Mouse (Mus musculus) heart, postnatal 14 days (tissue): Measurements from ENCODE around the gene Akap2. TPM values are rescaled to one million over a fixed set of nuclear protein-coding genes. Genes with fewer than 3 reads are reported as not detected.
"Not testable (repeated sequence)": the region's sequence is repeated elsewhere in the genome, so short reads cannot be mapped to it uniquely, and the experiment has no call there.

ENCODE experiments used
- DNase-seq, 2 experiments: peaks; one replicate each; pipeline ENCODE4 v3.0.0; 2021 to 2022
- intact Hi-C: fragments of 180-260 bp; cut with DNase I; formaldehyde crosslinking; loops from one replicate; pipeline ENCODE4 v1.15.1; 2025
- total RNA-seq, 2 experiments: library from RNA; stranded (reverse); gene quantifications; 2 replicates each; pipeline ENCODE4 v1.2.3; 2021

Akap2 gene
- total RNA-seq, 2 experiments from 2014 or later, result 110 to 116 TPM

DNA sequence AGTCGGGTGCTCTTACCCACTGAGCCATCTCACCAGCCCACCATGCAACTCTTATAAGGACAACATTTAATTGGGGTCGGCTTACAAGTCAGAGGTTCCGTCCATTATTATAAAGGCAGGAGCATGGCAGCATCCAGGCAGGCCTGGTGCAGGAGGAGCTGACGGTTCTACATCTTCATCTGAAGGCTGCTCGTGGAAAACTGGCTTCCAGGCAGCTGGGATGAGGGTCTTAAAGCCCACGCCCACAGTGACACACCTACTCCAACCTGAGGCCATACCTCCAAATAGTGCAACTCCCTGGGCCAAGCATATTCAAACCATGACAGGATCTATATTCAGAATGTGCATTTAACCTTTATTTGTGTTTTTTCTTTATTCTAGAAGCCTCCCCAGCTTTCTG is 136.7 kb downstream of the Akap2 start:
- DNase-seq, result no peak
- intact Hi-C loops, result no loop called here

DNA sequence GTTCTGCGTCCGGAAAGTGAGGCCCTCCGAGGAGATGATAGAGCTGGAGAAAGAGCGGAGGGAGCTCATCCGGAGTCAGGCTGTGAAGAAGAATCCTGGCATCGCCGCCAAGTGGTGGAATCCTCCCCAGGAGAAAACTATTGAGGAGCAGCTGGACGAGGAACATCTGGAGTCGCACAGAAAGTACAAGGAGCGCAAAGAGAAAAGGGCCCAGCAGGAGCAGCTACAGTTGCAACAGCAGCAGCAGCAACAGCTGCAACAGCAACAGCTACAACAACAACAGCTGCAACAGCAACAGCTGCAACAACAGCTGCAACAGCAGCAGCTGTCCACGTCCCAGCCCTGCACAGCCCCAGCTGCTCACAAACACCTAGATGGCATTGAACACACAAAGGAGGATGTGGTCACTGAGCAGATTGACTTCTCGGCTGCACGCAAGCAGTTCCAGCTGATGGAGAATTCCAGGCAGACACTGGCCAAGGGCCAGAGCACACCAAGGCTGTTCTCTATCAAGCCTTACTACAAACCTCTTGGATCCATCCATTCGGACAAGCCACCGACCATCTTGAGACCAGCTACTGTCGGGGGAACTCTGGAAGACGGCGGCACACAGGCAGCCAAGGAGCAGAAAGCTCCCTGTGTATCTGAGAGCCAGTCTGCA is 138.0 kb downstream of the Akap2 start:
- intact Hi-C loops, result no loop called here
- DNase-seq, result peak; percentile 56 to 59

DNA sequence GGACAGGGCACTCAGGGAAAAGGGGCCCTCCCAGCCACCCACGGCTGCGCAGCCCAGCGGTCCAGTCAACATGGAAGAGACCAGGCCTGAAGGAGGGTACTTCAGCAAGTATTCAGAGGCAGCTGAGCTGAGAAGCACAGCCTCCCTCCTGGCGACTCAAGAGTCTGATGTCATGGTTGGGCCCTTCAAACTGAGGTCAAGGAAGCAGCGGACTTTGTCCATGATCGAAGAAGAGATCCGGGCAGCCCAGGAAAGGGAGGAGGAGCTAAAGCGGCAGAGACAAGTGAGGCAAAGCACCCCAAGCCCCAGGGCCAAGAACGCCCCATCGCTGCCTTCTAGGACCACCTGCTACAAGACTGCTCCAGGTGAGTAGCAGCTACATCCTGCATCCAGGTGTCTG is 139.2 kb downstream of the Akap2 start:
- no peak for DNase-seq
- intact Hi-C loops, result no loop called here

DNA sequence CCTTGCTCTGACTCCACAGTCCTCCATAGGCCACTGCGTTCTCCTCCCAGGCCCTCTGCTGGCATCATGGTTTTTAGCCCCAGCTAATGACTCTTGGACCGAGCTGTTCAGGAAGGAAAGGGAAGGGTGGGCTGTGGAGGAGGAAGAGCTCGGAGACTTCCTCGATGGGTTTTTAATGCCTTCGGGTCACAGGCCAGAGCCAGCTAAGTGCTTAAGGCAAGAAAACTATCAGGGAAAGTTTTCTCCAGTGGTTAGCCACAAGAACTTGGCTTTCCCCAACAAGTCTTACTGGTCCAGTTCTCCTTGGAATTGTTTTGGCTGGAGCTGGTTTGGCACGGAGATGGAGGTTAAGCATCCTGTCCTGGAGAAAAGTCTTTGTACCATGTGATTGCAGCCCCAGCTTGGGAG is 142.8 kb downstream of the Akap2 start:
- intact Hi-C loops, result loop anchor here (5.0 kb wide), 1 partner anchor 78 kb away; no protein-coding TSS in a partner anchor
- peak; percentile 40 to 43 for DNase-seq

GRCm38 (mm10) chr4:57861166-57861565 is 143.7 kb downstream of the Akap2 start:
- no peak for DNase-seq
- intact Hi-C loops, result loop anchor here (5.0 kb wide), 1 partner anchor 79 kb away; no protein-coding TSS in a partner anchor

DNA sequence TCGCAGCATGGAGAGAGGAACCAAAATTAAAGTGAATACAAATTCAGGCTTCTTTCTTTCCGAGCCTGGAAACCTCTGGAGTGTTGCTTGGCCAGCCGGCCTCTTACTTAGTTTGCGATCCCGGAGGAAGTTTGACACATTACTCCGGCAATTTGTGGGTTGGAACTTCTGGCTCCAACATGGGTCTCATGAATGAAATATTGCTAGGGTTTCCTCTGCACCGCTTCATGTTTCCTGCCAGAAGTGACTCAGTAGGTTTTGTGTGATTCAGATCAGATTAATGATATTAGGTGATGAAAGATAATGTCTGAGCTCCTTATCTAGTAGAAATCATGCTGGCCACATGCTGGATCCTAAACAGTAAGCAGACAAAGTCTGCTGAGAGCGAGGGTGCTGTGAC is 144.4 kb downstream of the Akap2 start:
- intact Hi-C loops, result loop anchor here (5.0 kb wide), 1 partner anchor 80 kb away; no protein-coding TSS in a partner anchor
- DNase-seq, result no peak

- intact Hi-C loops, result loop anchor here (5.0 kb wide), 1 partner anchor 80 kb away; no protein-coding TSS in a partner anchor
These were observed 145.0 kb downstream of the Akap2 start for GRCm38 (mm10) chr4:57862269-57862986.

DNA sequence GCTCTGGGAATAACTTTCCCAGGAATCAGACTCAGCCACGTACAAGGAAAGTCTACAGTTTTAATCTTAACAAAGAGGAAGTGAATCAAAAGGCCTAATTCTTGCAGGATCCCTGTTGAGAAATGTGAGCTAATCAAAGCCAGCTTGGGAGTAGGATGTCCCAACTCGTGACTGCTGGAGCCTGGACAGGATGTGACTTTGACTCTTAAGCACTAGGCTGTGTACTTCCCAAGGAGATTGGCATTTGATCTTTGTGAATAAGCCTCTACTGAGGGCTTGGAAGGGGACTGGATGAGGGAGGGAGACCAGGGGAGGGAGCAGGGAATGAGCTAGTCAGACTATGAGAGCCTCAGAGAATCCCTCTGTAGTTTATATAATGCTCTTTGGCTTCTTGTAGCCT is 148.6 kb downstream of the Akap2 start:
- intact Hi-C loops, result no loop called here
- peak; percentile 43 to 55 for DNase-seq

More at GRCm38 (mm10) chr4:57862269-57862986, 145.0 kb downstream of the Akap2 start:
- no peak for DNase-seq

DNA sequence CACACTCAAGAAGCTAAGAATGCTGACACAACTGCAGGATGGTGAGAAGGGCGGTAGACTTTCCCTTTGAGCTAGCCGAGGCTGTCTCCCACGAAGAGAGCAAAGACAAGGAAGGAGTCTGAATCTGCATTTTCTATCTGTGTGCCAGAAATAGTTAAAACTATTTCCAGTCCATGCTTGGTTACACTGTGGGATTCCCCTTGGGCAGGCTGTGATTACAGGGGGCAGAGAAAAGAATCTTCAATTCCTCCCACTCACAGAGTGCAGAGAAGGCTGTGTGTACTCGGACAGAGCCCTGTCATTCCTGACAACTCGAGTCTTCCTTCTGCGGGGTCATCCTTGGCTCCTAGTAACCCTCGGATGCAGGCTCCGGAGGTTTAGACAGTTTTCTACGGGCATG is 149.5 kb downstream of the Akap2 start:
- intact Hi-C loops, result no loop called here
- DNase-seq, result no peak

GRCm38 (mm10) chr4:57867454-57867853 is 150.0 kb downstream of the Akap2 start:
- intact Hi-C loops, result no loop called here

GRCm38 (mm10) chr4:57879137-57879536 is 161.7 kb downstream of the Akap2 start:
- no peak for DNase-seq
- intact Hi-C loops, result no loop called here

More at GRCm38 (mm10) chr4:57867454-57867853, 150.0 kb downstream of the Akap2 start:
- no peak for DNase-seq

DNA sequence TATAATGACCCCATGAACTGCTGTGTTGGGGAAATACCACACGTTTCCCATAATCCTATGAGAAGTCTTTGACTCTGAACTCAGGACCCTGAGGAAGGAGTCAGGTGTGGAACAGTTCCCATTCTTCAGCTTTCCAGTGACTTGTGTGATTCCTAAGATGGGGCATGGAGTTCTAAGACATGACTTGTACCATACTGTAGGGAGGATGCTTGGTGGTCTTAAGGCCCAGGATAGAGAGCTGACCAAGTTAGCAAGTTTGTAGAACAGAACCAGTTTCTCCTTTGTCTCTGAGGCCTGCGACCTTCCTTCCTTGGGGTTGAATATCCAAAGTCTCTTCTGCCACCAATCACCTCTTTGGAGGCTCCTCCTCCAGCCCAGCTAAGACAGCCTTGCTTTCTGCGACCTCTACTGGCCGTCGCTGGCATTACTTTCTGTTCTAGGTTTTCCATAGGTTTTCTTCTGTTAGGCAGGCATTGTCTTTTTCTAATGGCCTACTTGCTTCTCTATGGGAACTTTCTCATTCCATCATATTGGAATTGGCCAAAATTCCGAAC is 162.4 kb downstream of the Akap2 start:
- DNase-seq, result peak; percentile 83 to 88
- intact Hi-C loops, result loop anchor here (2.0 to 5.0 kb wide), 2 partner anchors 33 to 207 kb away; no protein-coding TSS in a partner anchor

GRCm38 (mm10) chr4:57883520-57884421 is 166.3 kb downstream of the Akap2 start:
- DNase-seq, result peak in 1 of 2 experiments; percentile 55
- intact Hi-C loops, result loop anchor here (5.0 kb wide), 1 partner anchor 36 kb away; no protein-coding TSS in a partner anchor

DNA sequence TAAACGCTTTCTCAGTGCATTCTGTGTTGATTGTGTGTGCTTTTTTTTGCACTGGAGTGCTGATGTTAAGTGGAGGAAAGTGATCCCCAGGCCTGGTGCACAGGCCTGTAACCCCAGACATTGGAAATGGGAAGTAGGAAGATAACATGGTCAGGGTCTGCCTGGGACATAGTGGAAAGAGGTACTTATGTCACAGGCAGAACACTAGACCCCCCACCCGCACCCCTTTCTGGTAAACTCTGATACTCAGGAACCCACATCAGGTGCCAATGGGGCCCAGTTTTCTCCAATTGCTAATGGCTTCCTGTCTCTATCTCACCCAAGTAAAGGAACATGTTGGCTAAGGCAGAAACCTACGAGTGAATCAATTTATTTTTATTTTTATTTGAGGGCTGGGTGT is 167.1 kb downstream of the Akap2 start:
- intact Hi-C loops, result loop anchor here (5.0 kb wide), 1 partner anchor 37 kb away; no protein-coding TSS in a partner anchor
- DNase-seq, result no peak

DNA sequence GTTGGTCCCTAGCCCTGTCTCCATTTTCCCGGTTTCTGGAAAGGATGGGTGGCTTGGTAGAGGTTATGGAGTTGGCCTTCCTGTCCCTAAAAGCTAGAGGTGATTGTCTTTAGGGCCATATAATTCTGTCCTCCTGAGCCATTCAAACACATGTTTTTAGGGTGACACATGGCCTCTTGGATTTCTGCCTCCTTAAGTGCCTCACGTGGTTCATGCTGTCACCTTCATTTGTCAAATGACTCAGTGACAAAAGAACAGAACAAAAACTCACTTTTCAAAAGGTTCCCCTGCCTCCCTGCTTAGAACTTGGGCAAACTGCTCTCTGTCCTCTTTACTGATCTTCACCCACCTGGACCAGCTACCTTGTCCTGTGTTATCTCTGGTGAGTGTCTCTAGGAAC is 167.7 kb downstream of the Akap2 start:
- intact Hi-C loops, result no loop called here
- DNase-seq, result no peak

GRCm38 (mm10) chr4:57886066-57886887 is 168.8 kb downstream of the Akap2 start:
- intact Hi-C loops, result no loop called here
- DNase-seq, result peak; percentile 48 to 52

- intact Hi-C loops, result no loop called here
- DNase-seq, result no peak
These were observed 169.4 kb downstream of the Akap2 start for GRCm38 (mm10) chr4:57886888-57887230.

DNA sequence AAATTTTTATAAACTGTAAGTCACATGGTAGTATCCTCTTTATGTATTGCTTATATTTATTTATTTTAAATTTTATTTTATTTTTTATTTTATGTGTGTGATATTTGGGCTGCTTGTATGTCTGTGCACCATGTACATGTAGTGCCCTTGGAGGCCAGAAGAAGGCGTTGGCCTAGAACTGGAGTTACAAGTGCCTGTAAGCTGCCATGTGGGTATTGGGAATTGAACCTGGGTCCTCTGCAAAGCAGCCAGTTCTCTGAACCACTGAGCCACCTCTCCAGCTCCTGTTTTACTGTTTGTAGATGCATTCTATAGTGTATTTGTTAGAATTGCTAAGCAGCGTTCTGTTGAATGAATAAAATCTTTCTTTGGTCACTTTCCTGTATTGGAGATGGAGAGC is 170.8 kb downstream of the Akap2 start:
- intact Hi-C loops, result no loop called here
- no peak for DNase-seq

GRCm38 (mm10) chr4:57888978-57889377 is 171.5 kb downstream of the Akap2 start:
- DNase-seq, intact Hi-C loops: not testable (repeated sequence)
